Mouse (Mus musculus) macrophage (primary cell): Measurements from ENCODE around the gene Fth1. TPM values are rescaled to one million over a fixed set of nuclear protein-coding genes. Genes with fewer than 3 reads are reported as not detected.

Experiments used
- polyA plus RNA-seq: library from polyadenylated mRNA; stranded (reverse); fragments of 250-400 nt; gene quantifications from 3 replicates; pipeline ENCODE4 v1.2.4, GENCODE M21; 2018; ENCODE audit warnings: inconsistent platforms

The Fth1 gene
- polyA plus RNA-seq, 1 experiment from 2014 or later = 25,011 TPM

Other genes with a start within 250 kb of the Fth1 start
- not detected in 3 replicates for gene Scgb2a2, start 133.0 kb upstream of the Fth1 start, polyA plus RNA-seq
- 37.8 to 67.1 TPM (median 51.1 TPM) in 3 replicates for gene Incenp, start 81.0 kb upstream of the Fth1 start, polyA plus RNA-seq
- gene Best1, start 21.0 kb downstream of the Fth1 start, polyA plus RNA-seq = 0.11 to 1.8 TPM (median 0.22 TPM) in 3 replicates
- 97.7 to 161 TPM (median 125 TPM) in 3 replicates for gene Rab3il1, start 21.1 kb downstream of the Fth1 start, polyA plus RNA-seq
- gene Fads3, start 61.0 kb downstream of the Fth1 start, polyA plus RNA-seq = 2.4 to 3.4 TPM (median 2.4 TPM) in 3 replicates
- 3.4 to 12.4 TPM (median 9.7 TPM) in 3 replicates for gene Fads2, start 121.1 kb downstream of the Fth1 start, polyA plus RNA-seq
- 63.4 to 93.5 TPM (median 74.9 TPM) in 3 replicates for gene Fads1, start 202.3 kb downstream of the Fth1 start, polyA plus RNA-seq
- 135 to 169 TPM (median 137 TPM) in 3 replicates for gene Tmem258, start 223.4 kb downstream of the Fth1 start, polyA plus RNA-seq
- 13.8 to 52.7 TPM (median 20.3 TPM) in 3 replicates for gene Fen1, start 223.6 kb downstream of the Fth1 start, polyA plus RNA-seq